Mouse (Mus musculus) left cerebral cortex, postnatal 4 days (tissue): ENCODE results near the gene Nutf2. TPM values are rescaled to one million over a fixed set of nuclear protein-coding genes. Genes with fewer than 3 reads are reported as not detected.

Source experiments
- DNase-seq: peaks from one replicate; pipeline ENCODE4 v3.0.0-alpha.2; 2022
- intact Hi-C: fragments of 180-260 bp; cut with DNase I; formaldehyde crosslinking; loops from one replicate; pipeline ENCODE4 v1.15.1; 2025
- total RNA-seq, 2 experiments: library from RNA; stranded (reverse); gene quantifications; 2 replicates each; pipeline ENCODE4 v1.2.3; 2021

Nutf2 gene
- total RNA-seq, 2 experiments from 2014 or later = 35.2 to 48.7 TPM

DNA sequence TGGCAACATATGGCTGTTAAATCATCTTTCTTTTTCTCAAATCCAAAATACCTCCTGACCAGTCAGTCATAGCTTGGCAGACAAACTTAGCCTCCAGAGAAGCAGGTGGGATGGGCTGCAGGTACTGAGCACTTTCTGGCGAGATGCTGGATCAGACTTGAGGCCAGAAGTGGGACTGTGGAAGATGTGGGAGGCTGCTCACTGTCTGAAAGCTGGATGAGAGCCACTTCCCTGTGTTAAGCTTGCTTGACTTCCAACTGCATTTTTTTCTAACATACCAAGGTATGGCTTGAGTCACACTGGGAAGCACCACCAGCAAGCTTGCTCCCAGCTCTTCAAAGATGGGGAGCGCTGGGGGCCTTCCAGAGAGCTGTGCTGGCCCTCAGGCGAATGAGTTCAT, 64.7 kb downstream of the Nutf2 start:
- no peak for DNase-seq
- intact Hi-C loops = no loop called here

Other genes starting within 250 kb of the Nutf2 start
- 10 to 100 TPM; 80.8 to 82.2 TPM for gene Ctcf, start 224.0 kb upstream of the Nutf2 start, total RNA-seq
- gene Agrp, start 223.2 kb upstream of the Nutf2 start, total RNA-seq = not detected
- gene Carmil2, start 174.3 kb upstream of the Nutf2 start, total RNA-seq = 10 to 100 TPM; 39.4 to 40.8 TPM
- 10 to 100 TPM; 55.9 to 58.9 TPM for gene Acd, start 159.5 kb upstream of the Nutf2 start, total RNA-seq
- gene Pard6a, start 159.4 kb upstream of the Nutf2 start, total RNA-seq = 10 to 100 TPM; 28.4 to 33.1 TPM
- gene 4933405L10Rik, start 152.9 kb upstream of the Nutf2 start, total RNA-seq = not detected
- 10 to 100 TPM; 15.5 to 17.9 TPM for gene Enkd1, start 152.4 kb upstream of the Nutf2 start, total RNA-seq
- 10 to 100 TPM; 44.4 to 49.9 TPM for gene Gfod2, start 101.9 kb upstream of the Nutf2 start, total RNA-seq
- 10 to 100 TPM; 21.8 to 23.6 TPM for gene Ranbp10, start 33.2 kb upstream of the Nutf2 start, total RNA-seq
- gene Tsnaxip1, start 32.8 kb upstream of the Nutf2 start, total RNA-seq = under 1 TPM; 0.26 to 0.50 TPM
- 10 to 100 TPM; 37.9 to 39.7 TPM for gene Cenpt, start 7.3 kb upstream of the Nutf2 start, total RNA-seq
- gene Thap11, start 5.4 kb upstream of the Nutf2 start, total RNA-seq = 10 to 100 TPM; 32.7 to 35.3 TPM
- gene Edc4, start 20.3 kb downstream of the Nutf2 start, total RNA-seq = 10 to 100 TPM; 64.5 to 74.1 TPM
- gene Nrn1l, start 33.0 kb downstream of the Nutf2 start, total RNA-seq = not detected
- 10 to 100 TPM in 1 of 2 experiments, 1 to 10 TPM in 1; 8.6 to 10.1 TPM for gene Pskh1, start 39.9 kb downstream of the Nutf2 start, total RNA-seq
- gene Ctrl, start 73.3 kb downstream of the Nutf2 start, total RNA-seq = 1 to 10 TPM; 2.1 to 2.2 TPM
- gene Psmb10, start 77.9 kb downstream of the Nutf2 start, total RNA-seq = 10 to 100 TPM; 50.6 to 70.2 TPM
- 1 to 10 TPM; 6.4 to 8.3 TPM for gene Lcat, start 82.8 kb downstream of the Nutf2 start, total RNA-seq
- gene Slc12a4, start 105.5 kb downstream of the Nutf2 start, total RNA-seq = 10 to 100 TPM; 19.0 to 21.5 TPM
- gene Dpep3, start 118.8 kb downstream of the Nutf2 start, total RNA-seq = not detected
- 10 to 100 TPM; 19.6 to 23.8 TPM for gene Dus2, start 130.8 kb downstream of the Nutf2 start, total RNA-seq
- gene Dpep2nb, start 145.4 kb downstream of the Nutf2 start, total RNA-seq = not detected
- gene Ddx28, start 151.3 kb downstream of the Nutf2 start, total RNA-seq = 10 to 100 TPM; 14.4 to 15.3 TPM
- 10 to 100 TPM; 15.8 to 17.2 TPM for gene Nfatc3, start 198.3 kb downstream of the Nutf2 start, total RNA-seq